In the genomic region with DNA sequence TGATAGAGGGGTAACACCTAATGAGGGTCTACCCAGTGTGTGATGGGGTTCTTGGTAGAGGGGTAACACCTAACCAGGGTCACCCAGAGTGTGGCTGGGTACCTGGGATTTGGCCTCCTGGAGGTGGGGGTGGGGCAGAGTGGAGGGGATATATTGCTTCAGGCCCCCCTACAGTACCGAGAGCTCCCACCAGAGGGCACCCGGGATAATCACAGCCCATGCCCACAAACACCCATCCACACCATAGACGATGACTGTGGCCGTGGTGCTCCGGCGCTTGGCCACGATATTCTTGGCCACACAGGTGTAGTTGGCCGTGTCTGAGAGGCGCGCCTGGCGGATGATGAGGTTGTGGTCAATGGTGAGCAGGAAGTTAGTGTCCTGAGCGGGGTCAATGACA, we compare ENCODE assay signal across 8 mouse cellular contexts. TPM values are rescaled to one million over a fixed set of nuclear protein-coding genes. Genes with fewer than 3 reads are reported as not detected.
DNase-seq lines count a peak whose midpoint lies in the region; ATAC-seq and TF ChIP-seq lines count a peak whose summit lies in the region.

No protein-coding gene starts in this region.

- 71% methylated on average over 12 of the region's 12 CpGs for WGBS in hindbrain, embryonic 13.5 days
- 68% methylated on average over 12 of the region's 12 CpGs for WGBS in liver, adult 2 months
- WGBS in olfactory bulb, adult 2 months = 60% methylated on average over 12 of the region's 12 CpGs

- H3K36me3 ChIP-seq in ES-E14 (ENCODE audit: control insufficient read depth, insufficient read depth, low read length, poor library complexity, severe bottlenecking) = peaks cover 16% of the 10 kb centered on the region; the same call in 1 of the 2 replicates
- no peaks in the 10 kb centered on the region for H3K36me3 ChIP-seq in hindbrain, embryonic 13.5 days
- H3K36me3 ChIP-seq in liver, adult 2 months (ENCODE audit: control insufficient read depth, insufficient read depth, low read length) = no peaks in the 10 kb centered on the region

- ATAC-seq in common myeloid progenitor, adult 5-6 weeks (replicated peaks; ENCODE audit: low read depth, poor library complexity, severe bottlenecking) = peak; percentile 55
- peak; percentile 57; the same call in 1 of the 2 replicates for ATAC-seq in hindbrain, embryonic 13.5 days (ENCODE audit: low FRiP score)

- TF ChIP-seq CTCF in liver, adult 2 months (IDR thresholded peaks at IDR 0.05; ENCODE audit: low read depth, low read length) = peak; percentile 61
- peak; percentile 64 for TF ChIP-seq CTCF in olfactory bulb, adult 2 months (IDR thresholded peaks at IDR 0.05; ENCODE audit: insufficient read depth, low read depth, low read length)

- H3K4me2 ChIP-seq in hindbrain, embryonic 13.5 days = no peak overlapping the region

- no peak overlapping the region for H3K9ac ChIP-seq in ES-E14 (ENCODE audit: insufficient read depth, low read depth, low read length, poor library complexity, severe bottlenecking)
- H3K9ac ChIP-seq in hindbrain, embryonic 13.5 days = no peak overlapping the region
- no peak overlapping the region for H3K9ac ChIP-seq in liver, adult 2 months (ENCODE audit: low read depth, low read length)

- H3K79me2 ChIP-seq in liver, adult 2 months (ENCODE audit: control insufficient read depth, insufficient read depth, low read length) = no peaks in the 10 kb centered on the region

- H3K4me3 ChIP-seq in ES-E14 (ENCODE audit: insufficient read depth in 1 of 2, low read depth in 1 of 2, low read length in 2 of 2, poor library complexity in 1 of 2, severe bottlenecking in 1 of 2) = no peak overlapping the region
- H3K4me3 ChIP-seq in hindbrain, embryonic 13.5 days = no peak overlapping the region
- H3K4me3 ChIP-seq in liver, adult 2 months (ENCODE audit: insufficient read depth, low read depth, low read length) = no peak overlapping the region
- no peak overlapping the region for H3K4me3 ChIP-seq in olfactory bulb, adult 2 months (ENCODE audit: insufficient read depth, low read depth, low read length)

- H3K27me3 ChIP-seq in hindbrain, embryonic 13.5 days = peaks cover 29% of the 10 kb centered on the region; the same call in 1 of the 2 replicates
- no peaks in the 10 kb centered on the region for H3K27me3 ChIP-seq in liver, adult 2 months (ENCODE audit: control insufficient read depth, insufficient read depth, low read length)

- H3K4me1 ChIP-seq in ES-E14 (ENCODE audit: control insufficient read depth in 2 of 2, insufficient read depth in 2 of 2, low read length in 2 of 2, poor library complexity in 1 of 2) = peaks cover 7 to 16% of the 10 kb centered on the region in 2 experiments
- peaks cover 8% of the 10 kb centered on the region; the same call in 1 of the 2 replicates for H3K4me1 ChIP-seq in hindbrain, embryonic 13.5 days (replicated peaks)
- no peaks in the 10 kb centered on the region for H3K4me1 ChIP-seq in liver, adult 2 months (ENCODE audit: control insufficient read depth, insufficient read depth, low read length)
- H3K4me1 ChIP-seq in olfactory bulb, adult 2 months (ENCODE audit: control insufficient read depth, insufficient read depth, low read length) = peaks cover 4% of the 10 kb centered on the region

- peak; percentile 72 for DNase-seq in heart, postnatal 4 days
- no peak for DNase-seq in heart, adult 9 months (ENCODE audit: low spot score in 2 of 2)
- DNase-seq in ES-E14 (ENCODE audit: low read depth, low spot score) = peak; percentile 65
- DNase-seq in liver, adult 2 months (ENCODE audit: extremely low read depth, low read depth, low spot score) = no peak
- no peak for DNase-seq in urinary bladder, adult 18-20 months (ENCODE audit: low spot score in 2 of 2)

- no peaks in the 10 kb centered on the region for H3K9me3 ChIP-seq in ES-E14 (ENCODE audit: control insufficient read depth, insufficient read depth, low read depth, low read length)
- H3K9me3 ChIP-seq in hindbrain, embryonic 13.5 days = no peaks in the 10 kb centered on the region

- H3K27ac ChIP-seq in ES-E14 (ENCODE audit: insufficient read depth, low read depth, low read length, poor library complexity, severe bottlenecking) = no peak overlapping the region
- no peak overlapping the region for H3K27ac ChIP-seq in hindbrain, embryonic 13.5 days
- H3K27ac ChIP-seq in liver, adult 2 months (replicated peaks; ENCODE audit: insufficient read depth, low read depth, low read length) = no peak overlapping the region
- H3K27ac ChIP-seq in olfactory bulb, adult 2 months (ENCODE audit: insufficient read depth, low read depth, low read length) = no peak overlapping the region

- in situ Hi-C loops in ES-E14 (cut with MboI; ENCODE audit: low sequenced_read_pairs in 2 of 2, unreplicated experiment in 2 of 2) = loop anchor here in 1 of 2 experiments (25.0 kb wide), 1 partner anchor 284 kb away; no protein-coding TSS in a partner anchor

- TF ChIP-seq POLR2A in liver, adult 2 months (IDR thresholded peaks at IDR 0.05; ENCODE audit: extremely low read depth, insufficient read depth, low read length) = no peak
- no peak for TF ChIP-seq POLR2A in olfactory bulb, adult 2 months (IDR thresholded peaks at IDR 0.05; ENCODE audit: insufficient read depth, low read depth, low read length)

TF ChIP-seq in ES-E14, 5 proteins besides CTCF, POLR2A, EP300 and RAD21:
- TF ChIP-seq ZC3H11A (IDR thresholded peaks at IDR 0.05; ENCODE audit: borderline replicate concordance, low read depth, low read length) (0 out of 2 replicates have a peak, but pooled peaks have one; percentile 11), MAFK (IDR thresholded peaks at IDR 0.05; ENCODE audit: insufficient read depth, low read depth, low read length) (no peak), CHD2 (IDR thresholded peaks at IDR 0.05; ENCODE audit: low read depth, low read length) (no peak), ZNF384 (IDR thresholded peaks at IDR 0.05; ENCODE audit: low read depth, low read length) (no peak)

RNA-seq across cellular contexts. Expression of a gene that starts 25.9 kb away (rescaled TPM):
- 1 to 10 TPM; 6.9 to 8.2 TPM for total RNA-seq in heart, postnatal 4 days (2021)
- total RNA-seq in ES-E14 (2012; rRNA removed) = 11.9 and 21.4 TPM in 2 replicates
- total RNA-seq in common myeloid progenitor, adult 5-6 weeks (2017) = 12.5 and 16.9 TPM in 2 replicates
- 14.1 and 15.8 TPM in 2 replicates for polyA plus RNA-seq in hindbrain, embryonic 13.5 days (2015; fragmentation: Nextera tagmentation; extraction: Ambion mirVana)
- total RNA-seq in liver, adult 2 months (2014; rRNA removed) = 1.8 and 2.1 TPM in 2 replicates
- 2.5 and 2.8 TPM in 2 replicates for polyA plus RNA-seq in liver, adult 2 months (2012; rRNA removed)
- polyA plus RNA-seq in olfactory bulb, adult 2 months (2012; ENCODE audit: insufficient read depth, insufficient read length, low replicate concordance, missing spikeins) = not detected in 2 replicates

RNA-seq across cellular contexts. Expression of a gene that starts 52.8 kb away (rescaled TPM):
- total RNA-seq in heart, postnatal 4 days (2021) = 10 to 100 TPM; 42.1 to 43.3 TPM
- total RNA-seq in ES-E14 (2012; rRNA removed) = 75.5 and 82.0 TPM in 2 replicates
- total RNA-seq in common myeloid progenitor, adult 5-6 weeks (2017) = not detected in 2 replicates
- 2.5 and 3.3 TPM in 2 replicates for polyA plus RNA-seq in hindbrain, embryonic 13.5 days (2015; fragmentation: Nextera tagmentation; extraction: Ambion mirVana)
- total RNA-seq in liver, adult 2 months (2014; rRNA removed) = 0.83 and 1.3 TPM in 2 replicates
- 1.0 and 1.1 TPM in 2 replicates for polyA plus RNA-seq in liver, adult 2 months (2012; rRNA removed)
- polyA plus RNA-seq in olfactory bulb, adult 2 months (2012; ENCODE audit: insufficient read depth, insufficient read length, low replicate concordance, missing spikeins) = not detected in 2 replicates

Comparison
In these comparisons a context has a peak if more than half of its experiments do, and no peak if none do; other contexts are left out.
1. DNase-seq: peak in heart, postnatal 4 days (single experiment) and ES-E14 (single experiment); none in heart, adult 9 months (0 of 2), liver, adult 2 months (single experiment) and urinary bladder, adult 18-20 months (0 of 2).
2. RNA of a gene that starts 52.8 kb away (total RNA-seq): 75.5 to 82.0 TPM in ES-E14 and 42.1 to 43.3 TPM in heart, postnatal 4 days; 0.83 to 1.3 TPM in liver, adult 2 months and not detected in common myeloid progenitor, adult 5-6 weeks; every median in the first group is over 10 times any median in the second.